Mouse (Mus musculus): Measurements from ENCODE around the gene Mrpl38.

Mrpl38 gene

DNA sequence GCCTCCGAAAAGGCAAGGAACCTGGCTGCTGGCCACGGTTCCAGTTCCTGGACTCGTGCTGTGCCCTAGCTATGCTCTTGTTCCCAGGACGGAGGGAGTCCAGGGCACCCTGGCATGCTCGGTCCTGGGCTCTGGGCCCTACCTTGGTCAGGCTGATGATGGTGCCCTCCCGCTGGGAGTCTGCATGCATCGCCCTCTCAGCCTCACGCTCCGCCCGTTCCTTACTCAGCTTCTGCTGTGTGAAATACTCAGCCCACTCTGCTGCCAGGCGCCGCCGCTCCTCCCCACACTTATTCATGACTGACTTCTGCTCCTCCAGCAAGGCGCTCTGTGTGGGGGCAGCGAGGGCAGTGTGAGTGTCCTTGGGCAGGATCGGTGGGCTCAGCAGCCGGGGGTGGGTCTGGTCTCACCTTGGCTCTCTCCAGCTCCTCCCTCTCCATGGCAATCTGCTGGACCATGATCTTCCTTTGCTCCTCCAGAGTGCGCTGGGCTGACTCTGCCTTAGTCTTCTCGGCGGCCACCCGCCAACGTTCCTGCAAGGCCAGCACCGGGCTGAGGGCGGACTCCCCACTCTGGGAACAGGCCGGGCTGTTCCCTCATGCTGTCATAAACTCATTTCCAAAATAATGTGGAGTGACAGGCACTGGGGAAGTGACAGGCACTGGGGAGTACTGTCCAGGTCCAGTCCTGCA lies 7.8 kb upstream of the Mrpl38 start:
- in situ Hi-C loops (cut with MboI; ENCODE audit: low pct_unique_long_range_greater_than_20kb in 1 of 2, low sequenced_read_pairs in 2 of 2, unreplicated experiment in 1 of 2), result no loop called here

DNA sequence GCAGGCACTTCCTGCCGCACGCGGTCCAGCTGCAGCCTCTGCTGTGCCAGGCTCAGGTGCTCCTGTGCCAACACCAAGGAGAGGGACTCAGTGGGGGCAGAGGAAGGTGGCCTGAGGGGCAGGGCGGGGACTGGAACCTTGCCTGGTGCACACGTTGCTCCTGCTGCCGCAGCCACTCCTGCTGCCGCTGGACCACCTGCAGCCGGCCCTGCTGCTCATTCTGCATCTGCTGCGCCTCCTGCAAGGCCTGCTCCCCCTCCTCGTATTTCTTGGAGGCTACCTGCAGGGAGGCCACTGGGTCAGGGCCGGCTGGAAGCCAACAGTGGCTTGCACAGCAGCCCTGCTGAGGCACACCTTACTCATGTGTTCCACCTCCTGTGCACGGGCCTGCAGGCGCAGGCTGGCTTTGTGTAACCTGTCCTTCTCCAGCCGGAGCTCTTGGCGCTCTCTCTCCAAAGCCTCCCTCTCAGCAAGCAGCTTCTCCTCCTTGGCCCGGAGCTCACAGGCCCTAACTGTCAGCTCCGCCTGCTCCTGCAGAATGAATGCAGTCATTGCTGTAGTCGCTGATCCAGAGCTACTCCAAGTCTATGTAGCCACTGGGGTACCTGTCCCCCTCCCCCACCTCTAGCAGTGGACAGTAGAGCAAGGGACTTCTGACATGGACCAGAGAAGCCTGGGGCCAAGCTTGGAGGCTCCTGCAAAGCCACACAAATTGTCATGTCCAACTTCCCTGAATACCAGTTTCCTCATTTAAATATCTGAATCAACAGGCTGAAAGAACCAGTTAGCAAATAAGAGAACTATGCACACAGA lies 7.0 kb upstream of the Mrpl38 start:
- in situ Hi-C loops (cut with MboI; ENCODE audit: low pct_unique_long_range_greater_than_20kb in 1 of 2, low sequenced_read_pairs in 2 of 2, unreplicated experiment in 1 of 2), result no loop called here

DNA sequence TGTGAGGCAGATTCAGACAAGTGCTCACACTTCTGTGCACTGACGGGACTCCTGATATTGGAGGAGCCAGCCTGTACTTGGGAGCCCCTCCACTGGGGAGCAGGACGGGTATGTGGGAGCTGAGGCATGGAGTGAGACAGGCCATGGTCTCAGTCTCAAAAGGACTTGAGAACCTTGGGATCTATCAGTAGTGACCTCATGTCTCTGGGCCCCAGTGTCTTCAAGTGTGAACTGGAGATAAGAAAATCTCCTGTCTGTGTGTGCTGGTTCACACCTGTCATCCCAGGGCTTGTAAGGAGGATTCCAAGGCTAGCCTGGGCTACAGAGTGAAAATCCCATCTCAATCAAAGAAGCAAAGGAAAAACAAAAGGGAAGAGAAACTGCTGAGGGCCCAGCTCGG lies 4.8 kb upstream of the Mrpl38 start:
- in situ Hi-C loops (cut with MboI; ENCODE audit: low pct_unique_long_range_greater_than_20kb in 1 of 2, low sequenced_read_pairs in 2 of 2, unreplicated experiment in 1 of 2), result no loop called here

DNA sequence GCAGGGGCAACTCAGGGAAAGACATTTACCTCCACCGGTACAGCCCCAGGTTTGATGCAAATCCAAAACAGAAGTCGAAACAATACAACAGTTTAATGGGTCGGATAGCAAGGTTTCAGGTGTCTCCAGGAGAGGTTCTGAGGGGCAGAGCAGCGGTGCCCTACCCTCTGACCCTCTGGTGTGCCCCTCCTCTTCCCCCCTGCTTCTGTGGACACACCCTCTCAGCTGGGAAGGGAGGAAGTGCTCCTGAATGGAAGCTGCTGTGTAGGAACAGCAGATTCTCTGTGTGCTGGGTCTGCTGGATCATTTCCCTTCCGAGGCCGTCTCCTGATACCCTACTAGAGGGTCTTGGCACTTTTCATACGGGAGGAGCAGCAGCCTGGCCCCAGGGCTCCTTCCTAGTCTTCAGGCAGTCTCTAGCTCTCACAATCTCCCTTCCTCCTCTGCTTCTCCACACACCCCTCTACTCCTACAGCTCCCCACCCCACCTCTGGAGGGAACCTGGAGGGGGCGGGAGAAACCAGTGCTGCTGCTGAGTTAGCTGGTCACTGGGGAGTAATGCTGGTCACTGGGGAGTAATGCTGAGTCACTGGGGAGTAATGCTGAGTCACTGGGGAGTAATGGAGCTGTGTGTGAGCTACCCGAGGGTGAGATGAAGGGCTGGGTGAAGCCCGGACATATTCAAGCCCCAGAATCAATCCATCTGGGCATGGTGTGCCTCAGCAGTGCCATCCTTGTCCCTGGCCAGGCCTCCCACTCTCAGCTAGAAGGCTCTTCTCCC lies 3.7 kb upstream of the Mrpl38 start:
- in situ Hi-C loops (cut with MboI; ENCODE audit: low pct_unique_long_range_greater_than_20kb in 1 of 2, low sequenced_read_pairs in 2 of 2, unreplicated experiment in 1 of 2), result no loop called here

GRCm38 (mm10) chr11:116138096-116138467 lies 586 bp downstream of the Mrpl38 start:
- in situ Hi-C loops (cut with MboI; ENCODE audit: low pct_unique_long_range_greater_than_20kb in 1 of 2, low sequenced_read_pairs in 2 of 2, unreplicated experiment in 1 of 2), result no loop called here

- in situ Hi-C loops (cut with MboI; ENCODE audit: low pct_unique_long_range_greater_than_20kb in 1 of 2, low sequenced_read_pairs in 2 of 2, unreplicated experiment in 1 of 2), result no loop called here
Measured at GRCm38 (mm10) chr11:116134171-116134570, 4.5 kb downstream of the Mrpl38 start.

DNA sequence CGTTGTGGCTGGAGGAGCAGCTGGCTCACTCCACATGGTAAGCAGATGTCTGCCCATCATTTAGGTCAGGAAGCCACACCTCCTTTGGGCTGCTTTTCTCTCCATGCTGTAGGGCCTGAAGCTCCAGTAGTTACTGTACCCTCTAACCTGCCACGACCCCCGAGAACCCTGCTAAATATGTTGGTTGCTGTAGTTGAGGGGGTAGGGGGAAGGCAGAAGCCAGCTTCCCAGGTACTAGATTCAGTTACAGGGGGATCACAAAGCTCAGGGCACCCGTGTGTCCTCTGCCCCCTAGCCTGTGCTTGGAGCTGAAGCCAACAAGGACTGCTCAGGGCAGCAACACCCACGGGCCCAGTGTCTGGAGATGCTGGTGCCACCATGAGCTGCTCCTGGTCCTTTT lies 5.2 kb downstream of the Mrpl38 start:
- in situ Hi-C loops (cut with MboI; ENCODE audit: low pct_unique_long_range_greater_than_20kb in 1 of 2, low sequenced_read_pairs in 2 of 2, unreplicated experiment in 1 of 2), result no loop called here

DNA sequence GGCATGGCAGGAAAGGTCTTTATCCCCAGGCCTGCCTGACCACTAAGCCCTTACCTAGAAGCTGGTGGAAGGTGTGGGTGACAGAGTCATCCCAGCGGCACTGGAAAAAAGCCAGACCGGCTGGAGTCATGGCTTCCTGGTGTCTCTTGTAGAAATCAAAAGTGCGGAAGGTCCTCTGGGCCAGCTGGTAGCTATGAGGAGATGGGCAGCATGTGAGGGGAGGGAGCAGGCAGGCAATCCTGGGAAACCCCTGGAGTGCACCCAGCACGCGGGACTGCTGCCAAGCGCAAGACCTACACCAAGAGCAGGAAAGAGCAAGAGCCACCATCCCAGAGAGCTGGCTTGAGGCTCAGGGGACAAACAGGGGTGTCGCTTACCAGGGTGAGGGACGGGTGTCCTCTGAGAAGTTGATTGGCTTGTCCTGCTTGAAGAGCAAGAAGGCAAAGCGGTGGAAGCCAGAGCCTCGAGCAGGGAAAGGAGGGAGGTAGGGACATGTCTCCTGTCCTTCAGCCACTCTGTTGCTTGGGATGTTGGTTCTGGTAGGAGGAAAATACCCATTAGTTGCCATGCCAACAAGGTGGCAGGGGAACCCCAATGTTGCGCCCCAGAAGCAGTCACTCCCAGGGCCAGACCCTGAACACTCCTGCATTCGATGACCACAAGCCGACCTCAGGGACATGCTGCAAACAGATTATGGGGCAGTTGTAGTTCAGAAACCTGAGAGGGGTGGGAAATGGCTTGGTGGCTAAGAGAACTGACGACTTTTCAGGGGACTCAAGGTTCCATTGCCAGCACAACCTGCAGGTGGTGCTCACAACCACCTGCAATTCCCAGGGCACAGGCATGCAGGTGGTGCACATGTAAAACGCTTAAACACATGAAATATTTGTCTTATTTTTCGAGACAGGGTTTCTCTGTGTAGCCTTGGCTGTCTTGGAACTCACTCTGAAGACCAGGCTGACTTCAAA lies 6.0 kb downstream of the Mrpl38 start:
- in situ Hi-C loops (cut with MboI; ENCODE audit: low pct_unique_long_range_greater_than_20kb in 1 of 2, low sequenced_read_pairs in 2 of 2, unreplicated experiment in 1 of 2), result no loop called here

DNA sequence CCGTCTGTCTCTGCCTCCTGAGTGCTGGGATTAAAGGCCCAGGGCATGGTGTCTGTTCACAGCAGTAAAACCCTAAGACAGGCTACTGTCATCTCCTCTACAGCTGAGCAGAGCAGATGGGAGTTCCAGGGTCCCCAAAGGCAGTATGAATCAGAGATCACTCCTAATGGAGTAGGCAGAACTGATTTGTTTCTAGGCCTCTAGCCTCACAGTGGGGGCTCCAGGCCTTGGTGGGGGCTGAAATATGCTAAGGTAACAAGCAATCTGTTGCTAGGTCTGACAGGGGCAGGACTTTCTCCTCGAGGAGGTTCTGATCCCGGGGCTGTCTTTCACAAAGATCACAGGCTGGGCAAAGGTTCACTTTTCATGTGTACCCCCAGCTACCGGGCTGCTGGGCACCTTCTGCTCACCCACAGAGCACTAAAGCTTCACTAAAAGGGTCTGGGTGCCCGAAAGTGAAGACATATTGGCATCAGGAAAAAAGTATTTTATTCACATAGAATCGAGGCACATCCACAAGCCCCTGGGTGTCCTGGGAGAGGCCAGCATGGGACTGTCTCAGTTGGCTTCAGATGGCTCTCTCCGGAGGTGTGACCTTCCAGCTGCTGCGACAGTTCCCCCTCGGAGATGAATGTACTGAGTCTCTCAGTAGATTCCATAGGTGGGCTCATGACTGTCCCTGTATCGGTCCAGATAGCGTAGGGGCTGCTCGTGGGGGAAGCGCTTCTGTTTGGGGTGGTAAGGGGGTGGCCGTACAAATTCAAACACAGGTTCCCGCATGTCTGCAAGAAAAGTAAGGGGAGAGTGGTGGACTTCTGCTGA lies 7.1 kb downstream of the Mrpl38 start:
- in situ Hi-C loops (cut with MboI; ENCODE audit: low pct_unique_long_range_greater_than_20kb in 1 of 2, low sequenced_read_pairs in 2 of 2, unreplicated experiment in 1 of 2), result no loop called here

DNA sequence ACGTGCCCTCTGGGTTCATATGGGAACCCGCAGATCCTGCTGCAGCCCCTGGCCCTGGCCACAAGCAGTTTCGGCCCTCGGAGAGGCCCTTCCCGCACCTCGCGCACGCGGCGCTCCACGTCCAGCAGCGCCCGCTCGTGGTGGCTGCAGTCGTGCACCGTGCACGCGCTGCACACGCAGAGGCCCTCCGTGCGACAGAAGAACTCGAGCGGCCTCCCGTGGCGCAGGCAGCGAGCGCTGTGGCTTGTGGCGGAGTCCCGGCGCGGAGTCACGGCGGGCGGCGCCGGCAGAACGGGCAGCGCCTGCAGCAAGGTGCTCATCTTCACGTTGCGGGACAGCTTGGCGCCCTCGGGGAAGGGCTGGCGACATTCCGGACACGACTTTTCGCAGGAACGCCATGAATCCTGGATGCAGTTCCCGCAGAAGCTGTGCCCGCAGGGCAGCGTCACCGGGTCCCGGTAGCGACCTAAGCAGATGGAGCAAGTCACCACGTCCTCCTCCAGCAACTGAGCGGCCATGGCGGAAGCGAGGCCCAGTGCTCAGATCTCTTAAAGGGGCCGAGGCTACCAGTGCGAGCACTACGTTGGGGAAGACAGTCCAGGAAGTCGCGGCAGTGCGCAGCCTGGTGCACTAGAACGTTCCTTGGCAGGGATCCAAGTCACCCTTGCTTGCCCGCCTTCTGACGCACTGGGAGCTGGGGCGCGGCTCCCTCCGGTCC lies 8.0 kb downstream of the Mrpl38 start, which contains the start of gene Trim65:
Trim65 (minus strand) TSS at position 641 of the 718 bp plus-strand sequence.
- in situ Hi-C loops (cut with MboI; ENCODE audit: low pct_unique_long_range_greater_than_20kb in 1 of 2, low sequenced_read_pairs in 2 of 2, unreplicated experiment in 1 of 2), result no loop called here

DNA sequence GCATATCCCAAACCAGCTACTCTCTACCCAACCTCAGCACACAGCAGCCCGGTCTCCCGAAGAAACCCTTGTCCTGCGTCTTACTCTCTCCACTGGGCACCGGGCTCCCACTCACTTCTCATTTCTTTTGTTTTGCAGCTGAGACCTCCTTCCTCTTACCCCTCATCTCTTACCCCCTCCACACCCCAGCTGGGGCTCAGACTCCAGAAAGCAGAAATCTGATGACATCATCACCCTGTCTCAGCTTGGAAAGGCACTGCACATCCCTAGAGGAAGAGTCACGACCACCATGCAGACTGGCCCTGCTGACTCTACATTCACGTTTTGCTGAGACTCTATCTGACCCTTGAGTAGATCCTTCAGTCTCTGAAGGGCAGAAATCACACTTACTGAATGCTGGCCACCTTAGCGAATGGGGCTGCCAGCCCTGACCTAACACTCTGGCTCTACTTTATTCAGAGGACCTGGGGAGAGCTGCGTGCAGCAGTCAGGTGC lies 8.6 kb downstream of the Mrpl38 start:
- in situ Hi-C loops (cut with MboI; ENCODE audit: low pct_unique_long_range_greater_than_20kb in 1 of 2, low sequenced_read_pairs in 2 of 2, unreplicated experiment in 1 of 2), result no loop called here

DNA sequence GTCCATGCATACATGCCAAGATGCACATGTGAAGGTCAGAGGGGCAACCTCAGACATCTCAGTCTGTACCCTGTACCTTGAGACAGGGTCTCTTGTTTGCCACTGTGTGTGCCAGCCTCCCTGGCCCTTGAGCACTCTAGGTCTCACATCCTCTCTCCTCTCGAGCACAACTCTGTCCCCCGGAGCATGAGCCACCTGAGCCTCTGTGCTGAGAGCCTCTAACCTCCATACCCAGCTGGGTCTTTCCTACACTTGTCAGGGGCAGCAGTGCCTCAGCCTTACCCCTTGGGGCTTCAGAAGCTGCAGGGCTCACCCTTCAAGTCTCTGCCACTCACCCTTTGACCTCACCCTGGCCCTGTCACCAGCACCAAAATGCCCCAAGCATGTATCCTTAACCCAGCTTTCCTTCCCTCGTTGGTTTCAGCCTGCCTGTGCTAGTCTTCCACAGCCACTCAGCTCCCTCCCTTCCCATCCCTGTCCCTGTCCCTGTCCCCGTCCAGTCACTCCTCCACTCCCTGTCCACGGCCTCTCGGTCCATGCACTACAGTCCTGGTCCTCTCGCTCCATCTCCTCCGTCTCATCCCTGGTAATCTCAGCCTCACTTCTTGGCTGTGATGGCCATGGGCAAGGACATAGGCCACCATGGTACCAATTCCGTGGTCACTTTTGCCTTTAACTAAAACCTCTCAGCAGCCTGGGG lies 9.4 kb downstream of the Mrpl38 start:
- in situ Hi-C loops (cut with MboI; ENCODE audit: low pct_unique_long_range_greater_than_20kb in 1 of 2, low sequenced_read_pairs in 2 of 2, unreplicated experiment in 1 of 2), result no loop called here

GRCm38 (mm10) chr11:116127986-116128385 lies 10.7 kb downstream of the Mrpl38 start:
- in situ Hi-C loops (cut with MboI; ENCODE audit: low pct_unique_long_range_greater_than_20kb in 1 of 2, low sequenced_read_pairs in 2 of 2, unreplicated experiment in 1 of 2), result no loop called here

DNA sequence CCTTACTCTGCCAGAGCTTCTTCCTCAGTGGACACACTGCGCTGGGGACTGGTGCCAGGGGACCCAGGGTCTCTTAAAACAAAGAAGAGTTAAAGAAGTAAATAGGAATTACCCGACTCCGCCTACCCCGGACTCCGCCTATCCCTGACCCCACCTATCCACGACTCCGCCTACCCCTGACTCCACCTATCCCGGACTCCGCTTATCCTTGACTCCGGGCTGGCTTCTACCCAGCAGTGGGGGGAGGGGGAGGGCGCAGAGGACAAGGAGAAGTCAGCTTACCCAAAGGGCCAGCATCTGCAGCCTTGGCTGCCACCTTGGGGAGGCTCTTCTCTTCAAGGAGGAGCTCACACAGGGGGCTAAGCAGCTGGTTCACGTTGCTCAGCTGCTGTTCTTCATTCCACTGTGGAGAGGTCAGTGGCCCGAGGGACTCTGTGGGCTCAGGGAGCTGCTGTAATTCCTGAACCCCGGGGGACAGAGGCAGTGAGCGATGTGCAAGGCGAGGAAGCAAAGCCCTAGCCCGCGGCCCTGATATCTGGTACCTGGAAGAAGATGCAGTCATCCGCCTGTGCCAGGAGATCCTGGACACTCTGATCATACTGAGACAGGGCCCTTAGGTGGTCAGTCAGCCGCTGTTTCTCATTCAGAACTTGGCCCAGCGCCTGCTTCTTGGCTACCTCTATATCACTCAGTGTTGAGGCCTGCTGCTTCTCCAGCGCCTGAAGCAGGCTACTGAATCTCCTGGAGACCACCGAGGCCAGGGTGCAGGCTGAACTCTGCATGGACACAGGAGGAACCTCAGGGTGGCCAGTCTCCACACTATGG lies 11.3 kb downstream of the Mrpl38 start, which contains the start of gene Trim47:
Trim47 (minus strand) TSS at position 55 of the 825 bp plus-strand sequence.
- in situ Hi-C loops (cut with MboI; ENCODE audit: low pct_unique_long_range_greater_than_20kb in 1 of 2, low sequenced_read_pairs in 2 of 2, unreplicated experiment in 1 of 2), result no loop called here

- in situ Hi-C loops (cut with MboI; ENCODE audit: low pct_unique_long_range_greater_than_20kb in 1 of 2, low sequenced_read_pairs in 2 of 2, unreplicated experiment in 1 of 2), result no loop called here
Measured at GRCm38 (mm10) chr11:116126261-116126660, 12.4 kb downstream of the Mrpl38 start.

All from mouse embryonic stem cell (cell line).